Comparison of ENCODE assay signal across 8 mouse cellular contexts in genomic region chr11:40469080-40469705, GRCm38 (mm10).
DNase-seq lines count a peak whose midpoint lies in the region; ATAC-seq lines count a peak whose summit lies in the region.

No protein-coding gene starts in this region.

- peak; percentile 2 for DNase-seq in lung, postnatal 14 days
- no peak for DNase-seq in lung, postnatal 36 days
- DNase-seq in cerebellum, postnatal 14 days, result peak; percentile 65 to 67
- DNase-seq in frontal cortex, postnatal 25 days (ENCODE audit: low spot score in 2 of 2), result peak; percentile 45 to 57
- peak; percentile 66 for DNase-seq in layer of hippocampus, adult 9-11 months
- DNase-seq in neural tube, embryonic 10.5 days (ENCODE audit: extremely low spot score, low spot score), result peak; percentile 42
- no peak for DNase-seq in thymus, postnatal 0 days (ENCODE audit: low spot score)

- no peak for ATAC-seq in monocyte, adult 5-6 weeks (replicated peaks; ENCODE audit: insufficient number of reproducible peaks, low FRiP score, low TSS enrichment, poor library complexity, severe bottlenecking)

Comparison
In these comparisons a context has a peak if more than half of its experiments do, and no peak if none do; other contexts are left out.
1. DNase-seq: peak in lung, postnatal 14 days (single experiment), cerebellum, postnatal 14 days (2 of 2), frontal cortex, postnatal 25 days (2 of 2), layer of hippocampus, adult 9-11 months (single experiment) and neural tube, embryonic 10.5 days (single experiment); none in lung, postnatal 36 days (single experiment) and thymus, postnatal 0 days (single experiment).